Mouse (Mus musculus): ENCODE measurements around the gene B4galnt2. TPM values are rescaled to one million over a fixed set of nuclear protein-coding genes. Genes with fewer than 3 reads are reported as not detected.

The B4galnt2 gene
- polyA plus RNA-seq, 1 experiment, result not detected

GRCm38 (mm10) chr11:95861397-95861796 is 53.3 kb downstream of the B4galnt2 start:
- TF ChIP-seq POLR2A (IDR thresholded peaks at IDR 0.05; ENCODE audit: extremely low read depth, insufficient read depth, low read length) (no peak), CTCF (IDR thresholded peaks at IDR 0.05; ENCODE audit: extremely low read depth, insufficient read depth, low read length) (no peak)
- Histone ChIP-seq H3K27ac (ENCODE audit: insufficient read depth, low read length) (no peak overlapping the region), H3K4me3 (ENCODE audit: insufficient read depth, low read length) (no peak overlapping the region), H3K4me1 (ENCODE audit: control insufficient read depth, insufficient read depth, low read length) (peaks cover 2% of the 10 kb centered on the region; the same call in 1 of the 2 replicates)

- H3K4me1 ChIP-seq (ENCODE audit: control insufficient read depth, insufficient read depth, low read length), result peaks cover 2% of the 10 kb centered on the region; the same call in 1 of the 2 replicates
- H3K4me3 ChIP-seq (ENCODE audit: insufficient read depth, low read length), result peak overlapping the region; percentile 62
- TF ChIP-seq CTCF (IDR thresholded peaks at IDR 0.05; ENCODE audit: extremely low read depth, insufficient read depth, low read length) (no peak), POLR2A (IDR thresholded peaks at IDR 0.05; ENCODE audit: extremely low read depth, insufficient read depth, low read length) (no peak)
- H3K27ac ChIP-seq (ENCODE audit: insufficient read depth, low read length), result no peak overlapping the region
Measured at GRCm38 (mm10) chr11:95860071-95860490, 54.6 kb downstream of the B4galnt2 start.

- H3K27ac ChIP-seq (ENCODE audit: insufficient read depth, low read length), result no peak overlapping the region
- H3K4me3 ChIP-seq (ENCODE audit: insufficient read depth, low read length), result peak overlapping the region; percentile 62
- TF ChIP-seq CTCF (IDR thresholded peaks at IDR 0.05; ENCODE audit: extremely low read depth, insufficient read depth, low read length) (no peak), POLR2A (IDR thresholded peaks at IDR 0.05; ENCODE audit: extremely low read depth, insufficient read depth, low read length) (no peak)
- H3K4me1 ChIP-seq (ENCODE audit: control insufficient read depth, insufficient read depth, low read length), result peaks cover 2% of the 10 kb centered on the region; the same call in 1 of the 2 replicates
Measured at GRCm38 (mm10) chr11:95859468-95859855, 55.2 kb downstream of the B4galnt2 start.

GRCm38 (mm10) chr11:95858528-95859467 is 55.9 kb downstream of the B4galnt2 start:
- Histone ChIP-seq H3K4me1 (ENCODE audit: control insufficient read depth, insufficient read depth, low read length) (peaks cover 2% of the 10 kb centered on the region; the same call in 1 of the 2 replicates), H3K4me3 (ENCODE audit: insufficient read depth, low read length) (peak overlapping the region; percentile 62), H3K27ac (ENCODE audit: insufficient read depth, low read length) (peak overlapping the region; percentile 54; the same call in 1 of the 2 replicates)
- TF ChIP-seq CTCF (IDR thresholded peaks at IDR 0.05; ENCODE audit: extremely low read depth, insufficient read depth, low read length) (no peak), POLR2A (IDR thresholded peaks at IDR 0.05; ENCODE audit: extremely low read depth, insufficient read depth, low read length) (0 out of 2 replicates have a peak, but pooled peaks have one; percentile 53)

GRCm38 (mm10) chr11:95857716-95858527 is 56.8 kb downstream of the B4galnt2 start:
- Histone ChIP-seq H3K4me1 (ENCODE audit: control insufficient read depth, insufficient read depth, low read length) (peaks cover 2% of the 10 kb centered on the region; the same call in 1 of the 2 replicates), H3K27ac (ENCODE audit: insufficient read depth, low read length) (no peak overlapping the region), H3K4me3 (ENCODE audit: insufficient read depth, low read length) (peak overlapping the region; percentile 62)
- TF ChIP-seq POLR2A (IDR thresholded peaks at IDR 0.05; ENCODE audit: extremely low read depth, insufficient read depth, low read length) (no peak), CTCF (IDR thresholded peaks at IDR 0.05; ENCODE audit: extremely low read depth, insufficient read depth, low read length) (no peak)

- H3K4me3 ChIP-seq (ENCODE audit: insufficient read depth, low read length), result no peak overlapping the region
- no peak overlapping the region for H3K27ac ChIP-seq (ENCODE audit: insufficient read depth, low read length)
- TF ChIP-seq POLR2A (IDR thresholded peaks at IDR 0.05; ENCODE audit: extremely low read depth, insufficient read depth, low read length) (no peak), CTCF (IDR thresholded peaks at IDR 0.05; ENCODE audit: extremely low read depth, insufficient read depth, low read length) (no peak)
- peaks cover 2% of the 10 kb centered on the region; the same call in 1 of the 2 replicates for H3K4me1 ChIP-seq (ENCODE audit: control insufficient read depth, insufficient read depth, low read length)
Measured at GRCm38 (mm10) chr11:95857306-95857705, 57.4 kb downstream of the B4galnt2 start.

GRCm38 (mm10) chr11:95853684-95854083 is 61.0 kb downstream of the B4galnt2 start:
- no peak overlapping the region for H3K4me3 ChIP-seq (ENCODE audit: insufficient read depth, low read length)
- no peak overlapping the region for H3K27ac ChIP-seq (ENCODE audit: insufficient read depth, low read length)
- H3K4me1 ChIP-seq (ENCODE audit: control insufficient read depth, insufficient read depth, low read length), result no peaks in the 10 kb centered on the region
- TF ChIP-seq CTCF (IDR thresholded peaks at IDR 0.05; ENCODE audit: extremely low read depth, insufficient read depth, low read length) (peak; percentile 63), POLR2A (IDR thresholded peaks at IDR 0.05; ENCODE audit: extremely low read depth, insufficient read depth, low read length) (no peak)

GRCm38 (mm10) chr11:95850898-95851297 is 63.8 kb downstream of the B4galnt2 start:
- Histone ChIP-seq H3K27ac (ENCODE audit: insufficient read depth, low read length) (no peak overlapping the region), H3K4me1 (ENCODE audit: control insufficient read depth, insufficient read depth, low read length) (no peaks in the 10 kb centered on the region), H3K4me3 (ENCODE audit: insufficient read depth, low read length) (no peak overlapping the region)
- TF ChIP-seq CTCF (IDR thresholded peaks at IDR 0.05; ENCODE audit: extremely low read depth, insufficient read depth, low read length) (no peak), POLR2A (IDR thresholded peaks at IDR 0.05; ENCODE audit: extremely low read depth, insufficient read depth, low read length) (no peak)

GRCm38 (mm10) chr11:95844935-95845334 is 69.8 kb downstream of the B4galnt2 start:
- TF ChIP-seq POLR2A (IDR thresholded peaks at IDR 0.05; ENCODE audit: extremely low read depth, insufficient read depth, low read length) (no peak), CTCF (IDR thresholded peaks at IDR 0.05; ENCODE audit: extremely low read depth, insufficient read depth, low read length) (no peak)
- Histone ChIP-seq H3K27ac (ENCODE audit: insufficient read depth, low read length) (no peak overlapping the region), H3K4me1 (ENCODE audit: control insufficient read depth, insufficient read depth, low read length) (no peaks in the 10 kb centered on the region), H3K4me3 (ENCODE audit: insufficient read depth, low read length) (no peak overlapping the region)

Data from cortical plate, adult 2 months (tissue).